Mouse (Mus musculus): ENCODE measurements around the gene Sept5. TPM values are rescaled to one million over a fixed set of nuclear protein-coding genes. Genes with fewer than 3 reads are reported as not detected.

The Sept5 gene
- total RNA-seq, 4 experiments from 2014 or later: 2.2 to 4.1 (median 3.0) TPM

GRCm38 (mm10) chr16:18632816-18633215, 3.1 kb upstream of the Sept5 start:
- DNase-seq (ENCODE audit: low spot score): no peak

GRCm38 (mm10) chr16:18632059-18632458, 2.3 kb upstream of the Sept5 start:
- no peak for DNase-seq (ENCODE audit: low spot score)

GRCm38 (mm10) chr16:18631141-18631540, 1.4 kb upstream of the Sept5 start:
- DNase-seq (ENCODE audit: low spot score): no peak

- DNase-seq (ENCODE audit: low spot score): no peak
Measured at GRCm38 (mm10) chr16:18630291-18630690, 537 bp upstream of the Sept5 start.

GRCm38 (mm10) chr16:18628948-18629340, 810 bp downstream of the Sept5 start:
- no peak for DNase-seq (ENCODE audit: low spot score)

- DNase-seq (ENCODE audit: low spot score): no peak
Measured at GRCm38 (mm10) chr16:18628206-18628947, 1.4 kb downstream of the Sept5 start.

GRCm38 (mm10) chr16:18627163-18627562, 2.6 kb downstream of the Sept5 start:
- no peak for DNase-seq (ENCODE audit: low spot score)

- DNase-seq (ENCODE audit: low spot score): peak; percentile 53
Measured at GRCm38 (mm10) chr16:18626376-18626878, 3.3 kb downstream of the Sept5 start, which contains the start of gene Gm49601. Gene Gm49601, minus strand, starts transcription at chr16:18626427.

- DNase-seq (ENCODE audit: low spot score): no peak
Measured at GRCm38 (mm10) chr16:18625791-18626311, 3.9 kb downstream of the Sept5 start.

GRCm38 (mm10) chr16:18625097-18625496, 4.7 kb downstream of the Sept5 start:
- DNase-seq (ENCODE audit: low spot score): no peak

GRCm38 (mm10) chr16:18624641-18625040, 5.1 kb downstream of the Sept5 start:
- no peak for DNase-seq (ENCODE audit: low spot score)

- no peak for DNase-seq (ENCODE audit: low spot score)
Measured at GRCm38 (mm10) chr16:18623751-18624540, 5.8 kb downstream of the Sept5 start.

- no peak for DNase-seq (ENCODE audit: low spot score)
Measured at GRCm38 (mm10) chr16:18622916-18623750, 6.6 kb downstream of the Sept5 start.

GRCm38 (mm10) chr16:18622019-18622418, 7.7 kb downstream of the Sept5 start, which contains the start of gene Gp1bb:
Gene Gp1bb, minus strand, starts transcription at chr16:18622403.
- DNase-seq (ENCODE audit: low spot score): no peak

- no peak for DNase-seq (ENCODE audit: low spot score)
Measured at GRCm38 (mm10) chr16:18621362-18622001, 8.3 kb downstream of the Sept5 start.

GRCm38 (mm10) chr16:18620601-18621361, 9.0 kb downstream of the Sept5 start:
- DNase-seq (ENCODE audit: low spot score): no peak

GRCm38 (mm10) chr16:18620201-18620600, 9.6 kb downstream of the Sept5 start:
- DNase-seq (ENCODE audit: low spot score): no peak

GRCm38 (mm10) chr16:18619110-18619509, 10.6 kb downstream of the Sept5 start:
- no peak for DNase-seq (ENCODE audit: low spot score)

- no peak for DNase-seq (ENCODE audit: low spot score)
Measured at GRCm38 (mm10) chr16:18618297-18618696, 11.5 kb downstream of the Sept5 start.
